Comparison of ENCODE assay signal across 9 mouse cellular contexts in the genomic region with DNA sequence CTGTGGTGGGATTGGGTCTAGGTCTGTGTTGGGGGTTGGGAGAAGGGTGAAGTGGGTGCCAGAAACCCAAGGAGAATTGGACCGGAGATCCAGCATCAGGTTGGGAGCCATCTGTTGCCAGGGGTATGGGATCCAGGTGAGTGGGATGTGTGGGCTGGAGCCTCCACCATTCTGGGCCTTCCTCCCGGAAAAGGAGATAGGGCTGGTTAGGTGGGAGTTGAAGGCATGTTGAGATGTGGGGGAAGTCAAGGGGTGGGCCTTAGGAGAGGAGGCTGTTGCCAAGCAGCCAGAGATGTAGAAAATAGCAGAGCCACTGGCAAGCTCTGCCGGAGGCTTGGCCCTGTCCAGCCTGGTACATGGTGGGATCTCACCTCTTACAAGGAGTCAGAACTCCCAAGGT. TPM values are rescaled to one million over a fixed set of nuclear protein-coding genes. Genes with fewer than 3 reads are reported as not detected.
A peak's percentile ranks its signal among the peaks of the same experiment; 100 is the strongest.
DNase-seq lines count a peak whose midpoint lies in the region; ATAC-seq lines count a peak whose summit lies in the region.
"Had no signal": no experiment of that assay in that cellular context is flagged by ENCODE, and none has a peak within 500 bp of the region (broad histone marks: within the 10 kb centered on the region; RNA-seq: fewer than 3 reads in every experiment).

No protein-coding gene starts in this region.

- H3K27ac ChIP-seq in lung, embryonic 16.5 days (ENCODE audit: low read length) = peak overlapping the region; percentile 94
- H3K27ac ChIP-seq in intestine, embryonic 15.5 days = peak overlapping the region; percentile 89; the same call in 1 of the 2 replicates
- peak overlapping the region; percentile 80; the same call in 1 of the 2 replicates for H3K27ac ChIP-seq in stomach, embryonic 16.5 days (ENCODE audit: low read length)

- no peak overlapping the region for H3K4me3 ChIP-seq in lung, embryonic 16.5 days (ENCODE audit: low read length)
- no peak overlapping the region for H3K4me3 ChIP-seq in intestine, embryonic 15.5 days (replicated peaks)
- no peak overlapping the region for H3K4me3 ChIP-seq in stomach, embryonic 16.5 days (replicated peaks; ENCODE audit: low read length)
- H3K4me3 ChIP-seq: limb, embryonic 12.5 days had no signal

- peak; percentile 23; the same call in 1 of the 2 replicates for ATAC-seq in lung, embryonic 16.5 days (ENCODE audit: low read depth)
- no peak for ATAC-seq in intestine, embryonic 15.5 days
- no peak for ATAC-seq in stomach, embryonic 16.5 days (ENCODE audit: insufficient read depth, low FRiP score)
- ATAC-seq in erythroblast, adult 5-6 weeks (replicated peaks; ENCODE audit: low FRiP score, poor library complexity, severe bottlenecking) = no peak

- no peak overlapping the region for H3K9ac ChIP-seq in lung, embryonic 16.5 days (ENCODE audit: low read length)
- no peak overlapping the region for H3K9ac ChIP-seq in intestine, embryonic 15.5 days
- no peak overlapping the region for H3K9ac ChIP-seq in stomach, embryonic 16.5 days (ENCODE audit: low read length)
- H3K9ac ChIP-seq: limb, embryonic 12.5 days had no signal

- no peaks in the 10 kb centered on the region for H3K9me3 ChIP-seq in lung, embryonic 16.5 days (ENCODE audit: control insufficient read depth, low read length)
- H3K9me3 ChIP-seq in intestine, embryonic 15.5 days = no peaks in the 10 kb centered on the region
- no peaks in the 10 kb centered on the region for H3K9me3 ChIP-seq in stomach, embryonic 16.5 days (replicated peaks; ENCODE audit: control insufficient read depth, low read length)
- H3K9me3 ChIP-seq: limb, embryonic 12.5 days had no signal

- 62% methylated on average over 3 of the region's 3 CpGs for WGBS in lung, embryonic 16.5 days
- 81% methylated on average over 3 of the region's 3 CpGs for WGBS in intestine, embryonic 15.5 days
- WGBS in stomach, embryonic 16.5 days = 81% methylated on average over 3 of the region's 3 CpGs

- H3K4me2 ChIP-seq in lung, embryonic 16.5 days (ENCODE audit: low read depth, low read length) = no peak overlapping the region
- H3K4me2 ChIP-seq in intestine, embryonic 15.5 days (replicated peaks) = 0 out of 2 replicates have a peak overlapping the region, but pooled peaks have one; percentile 42
- H3K4me2 ChIP-seq in stomach, embryonic 16.5 days (ENCODE audit: low read depth, low read length) = no peak overlapping the region
- H3K4me2 ChIP-seq: limb, embryonic 12.5 days had no signal

- H3K27me3 ChIP-seq in lung, embryonic 16.5 days (ENCODE audit: control insufficient read depth, insufficient read depth, low read depth, low read length) = no peaks in the 10 kb centered on the region
- no peaks in the 10 kb centered on the region for H3K27me3 ChIP-seq in intestine, embryonic 15.5 days (replicated peaks)
- no peaks in the 10 kb centered on the region for H3K27me3 ChIP-seq in stomach, embryonic 16.5 days (ENCODE audit: control insufficient read depth, insufficient read depth, low read length)
- H3K27me3 ChIP-seq: limb, embryonic 12.5 days had no signal

- DNase-seq in kidney, postnatal 14 days = peak; percentile 24
- no peak for DNase-seq in kidney, adult 18-20 months
- no peak for DNase-seq in lung, postnatal 36 days

- no peaks in the 10 kb centered on the region for H3K36me3 ChIP-seq in lung, embryonic 16.5 days (ENCODE audit: control insufficient read depth, insufficient read depth, low read length)
- H3K36me3 ChIP-seq in intestine, embryonic 15.5 days = no peaks in the 10 kb centered on the region
- H3K36me3 ChIP-seq in stomach, embryonic 16.5 days (ENCODE audit: control insufficient read depth, insufficient read depth, low read length) = no peaks in the 10 kb centered on the region
- H3K36me3 ChIP-seq: limb, embryonic 12.5 days had no signal

- H3K4me1 ChIP-seq in lung, embryonic 16.5 days (replicated peaks; ENCODE audit: control insufficient read depth, insufficient read depth, low read length) = peaks cover 19% of the 10 kb centered on the region
- H3K4me1 ChIP-seq in intestine, embryonic 15.5 days (replicated peaks) = peaks cover 21% of the 10 kb centered on the region
- H3K4me1 ChIP-seq in stomach, embryonic 16.5 days (ENCODE audit: control insufficient read depth, insufficient read depth, low read length) = peaks cover 12% of the 10 kb centered on the region; the same call in 1 of the 2 replicates

RNA-seq across cellular contexts. Expression of gene Epb41l1, which starts 11.4 kb away (rescaled TPM):
- 2.1 and 2.2 TPM in 2 replicates for polyA plus RNA-seq in lung, embryonic 16.5 days (2015; fragmentation: Nextera tagmentation; extraction: Ambion mirVana)
- 1.9 and 2.4 TPM in 2 replicates for polyA plus RNA-seq in intestine, embryonic 15.5 days (2015; fragmentation: Nextera tagmentation; extraction: Ambion mirVana)
- 3.0 and 3.1 TPM in 2 replicates for polyA plus RNA-seq in stomach, embryonic 16.5 days (2015; fragmentation: Nextera tagmentation; extraction: Ambion mirVana)
- under 0.01 and 2.5 TPM in 2 replicates for total RNA-seq in erythroblast, adult 5-6 weeks (2015; ENCODE audit: low replicate concordance)
- total RNA-seq in erythroblast, adult 5-6 weeks (2017; ENCODE audit: low replicate concordance) = 0.34 and 0.84 TPM in 2 replicates
- total RNA-seq: megakaryocyte-erythroid progenitor cell, adult 5-6 weeks had no signal
